Mouse (Mus musculus) ES-E14 (cell line): Measurements from ENCODE around the gene Ckap2l. TPM values are rescaled to one million over a fixed set of nuclear protein-coding genes. Genes with fewer than 3 reads are reported as not detected.

Experiments
- DNase-seq: peaks from one replicate; pipeline ENCODE4 v3.0.0-alpha.2; 2013; ENCODE audit warnings: low read depth, low spot score
- H3K27ac ChIP-seq: 2 replicates; pipeline ENCODE4 v1.5.1; 2012; ENCODE audit warnings: low read depth, mild to moderate bottlenecking, low read length, moderate library complexity, mixed read lengths; ENCODE audit not compliant: poor library complexity, insufficient read depth, severe bottlenecking
- H3K36me3 ChIP-seq: 2 replicates; pipeline ENCODE4 v1.6.1; 2012; ENCODE audit warnings: mild to moderate bottlenecking, low read length, moderate library complexity, mixed read lengths; ENCODE audit not compliant: control insufficient read depth, poor library complexity, insufficient read depth, severe bottlenecking
- H3K4me1 ChIP-seq, 2 experiments: fragments of 150-350 bp in 1 of 2; sonication (generic) in 1 of 2; 2 replicates each; pipeline ENCODE4 v1.6.1; 2012; ENCODE audit warnings: low read length in 2 of 2, mild to moderate bottlenecking in 1 of 2, mixed read lengths in 1 of 2; ENCODE audit not compliant: control insufficient read depth in 2 of 2, insufficient read depth in 2 of 2, poor library complexity in 1 of 2
- H3K4me3 ChIP-seq, 2 experiments: fragments of 150-350 bp in 1 of 2; sonication (generic) in 1 of 2; 2 replicates each; pipeline ENCODE4 v1.5.1; 2012; ENCODE audit warnings: low read length in 2 of 2, low read depth in 1 of 2, mild to moderate bottlenecking in 1 of 2, mixed read lengths in 1 of 2; ENCODE audit not compliant: insufficient read depth in 1 of 2, poor library complexity in 1 of 2, severe bottlenecking in 1 of 2
- H3K9ac ChIP-seq: 2 replicates; pipeline ENCODE4 v1.6.1; 2012; ENCODE audit warnings: low read depth, mild to moderate bottlenecking, low read length, mixed read lengths; ENCODE audit not compliant: poor library complexity, insufficient read depth, severe bottlenecking
- H3K9me3 ChIP-seq: fragments of 150-350 bp; sonication (generic); 2 replicates; pipeline ENCODE4 v1.6.1; 2012; ENCODE audit warnings: low read depth, mild to moderate bottlenecking, low read length; ENCODE audit not compliant: control insufficient read depth, insufficient read depth
- CHD2 ChIP-seq: IDR thresholded peaks from 2 replicates; pipeline ENCODE4 v1.6.1; 2014; ENCODE audit warnings: mild to moderate bottlenecking, low read depth, low read length, inconsistent platforms
- HCFC1 ChIP-seq: IDR thresholded peaks from 2 replicates; pipeline ENCODE4 v1.6.1; 2012; ENCODE audit warnings: low read length, inconsistent platforms, borderline replicate concordance; ENCODE audit not compliant: insufficient read depth
- MAFK ChIP-seq: IDR thresholded peaks from 2 replicates; pipeline ENCODE4 v1.6.1; 2014; ENCODE audit warnings: mild to moderate bottlenecking, low read depth, low read length, inconsistent platforms; ENCODE audit not compliant: insufficient read depth
- ZC3H11A ChIP-seq: IDR thresholded peaks from 2 replicates; pipeline ENCODE4 v1.6.1; 2012; ENCODE audit warnings: low read depth, mild to moderate bottlenecking, inconsistent platforms, low read length, borderline replicate concordance
- ZNF384 ChIP-seq: IDR thresholded peaks from 2 replicates; pipeline ENCODE4 v1.6.1; 2012; ENCODE audit warnings: low read depth, low read length, inconsistent platforms
- in situ Hi-C, 2 experiments: fragments of 600-800 bp; cut with MboI; formaldehyde crosslinking; loops; one replicate each; pipeline ENCODE4 v1.15.1; 2025; ENCODE audit warnings: low sequenced_read_pairs in 2 of 2, inconsistent platforms in 1 of 2; ENCODE audit not compliant: unreplicated experiment in 2 of 2
- total RNA-seq: library from RNA; depleted of rRNA; stranded (reverse); fragments of 300-350 nt; gene quantifications from 2 replicates; pipeline ENCODE4 v1.2.3, GENCODE M21; 2012; rRNA removed

Gene Ckap2l
- total RNA-seq, 1 experiment, result 15.8 TPM

DNA sequence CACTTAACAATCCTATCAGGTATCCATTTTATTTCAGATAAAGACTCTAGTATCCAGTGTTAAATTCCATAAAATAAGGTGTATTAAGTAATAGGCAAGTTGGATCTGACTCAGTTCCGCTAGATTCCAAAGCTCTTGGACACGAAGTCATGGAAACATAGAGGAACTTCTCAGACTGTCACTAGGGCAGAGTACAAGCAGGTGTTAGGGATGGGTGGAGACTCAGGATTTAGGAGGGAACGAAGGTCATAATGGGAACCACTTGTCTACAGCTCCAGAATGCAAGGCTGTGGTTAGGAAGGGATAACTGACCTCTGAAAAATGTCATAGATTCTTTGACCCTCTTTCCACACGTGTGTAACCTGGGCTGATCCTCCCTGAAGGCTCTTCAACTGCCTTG, 72.8 kb downstream of the Ckap2l start:
- Histone ChIP-seq H3K9me3 (no peaks in the 10 kb centered on the region), H3K4me1 (peaks cover 5 to 10% of the 10 kb centered on the region in 2 experiments; a peak in 2 of 4 replicates), H3K9ac (no peak overlapping the region), H3K4me3 (no peak overlapping the region), H3K36me3 (no peaks in the 10 kb centered on the region), H3K27ac (no peak overlapping the region)
- no peak for DNase-seq
- in situ Hi-C loops, result no loop called here
- TF ChIP-seq CHD2 (no peak), MAFK (no peak), ZC3H11A (no peak), HCFC1 (no peak), ZNF384 (no peak)

DNA sequence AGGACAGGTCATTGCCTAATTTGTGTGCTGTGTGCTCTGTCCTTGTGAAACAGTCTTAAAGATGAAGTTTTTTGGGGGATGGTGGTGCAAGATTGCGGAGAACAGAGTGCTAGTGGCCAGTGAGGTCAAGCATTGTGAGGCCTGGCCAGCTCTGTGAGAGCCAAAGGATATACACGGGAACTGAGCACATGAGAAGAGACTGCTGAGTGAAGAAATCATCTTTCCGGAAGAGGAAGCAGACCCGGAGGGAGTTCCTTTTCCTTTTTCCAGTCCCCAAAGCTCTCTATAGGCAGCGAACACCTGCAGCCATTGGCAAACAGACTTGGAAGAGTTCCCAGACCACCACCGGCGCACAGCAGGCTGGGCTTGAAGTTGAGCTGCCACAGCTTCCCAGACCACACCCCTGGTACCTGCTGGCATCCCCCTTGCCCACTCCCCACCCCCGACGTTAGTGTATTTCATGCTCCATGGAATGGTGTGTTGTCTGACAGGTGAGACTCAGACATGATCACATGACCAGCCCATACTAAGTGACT, 75.8 kb downstream of the Ckap2l start:
- Histone ChIP-seq H3K9me3 (no peaks in the 10 kb centered on the region), H3K36me3 (no peaks in the 10 kb centered on the region), H3K4me3 (no peak overlapping the region), H3K9ac (no peak overlapping the region), H3K27ac (no peak overlapping the region), H3K4me1 (peaks cover 0 to 17% of the 10 kb centered on the region in 2 experiments; a peak in 2 of 4 replicates)
- in situ Hi-C loops, result no loop called here
- no peak for DNase-seq
- no peak for TF ChIP-seq HCFC1
- TF ChIP-seq MAFK, result no peak
- TF ChIP-seq ZNF384, result no peak
- TF ChIP-seq CHD2, result no peak

DNA sequence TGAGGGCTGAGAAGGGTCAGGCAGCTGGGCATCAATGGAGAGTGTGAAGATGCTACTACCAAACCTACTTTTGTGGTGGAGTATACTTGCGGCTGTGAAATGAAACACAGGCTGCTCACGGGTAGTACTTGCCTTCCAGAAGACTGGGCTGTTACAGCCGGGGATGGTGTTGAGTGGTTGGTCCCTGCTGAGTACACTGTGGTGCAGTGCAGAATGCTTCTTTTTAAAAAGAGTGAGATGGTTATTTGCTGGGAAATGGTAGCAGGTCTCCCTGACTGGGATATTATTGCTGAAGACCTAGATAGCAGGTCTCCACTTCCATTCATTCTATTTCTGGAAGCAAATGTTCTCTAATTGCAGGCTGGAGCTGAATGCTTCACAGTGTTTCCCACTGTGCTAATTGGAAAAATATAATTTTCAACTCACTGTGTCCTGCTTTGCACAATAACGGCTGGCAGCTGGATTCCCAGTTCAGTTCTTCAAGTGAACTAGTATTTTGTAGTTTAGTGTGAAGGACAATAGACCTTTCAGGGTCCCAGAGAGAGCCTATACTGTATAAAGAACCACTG, 78.4 kb downstream of the Ckap2l start:
- Histone ChIP-seq H3K4me3 (no peak overlapping the region), H3K36me3 (no peaks in the 10 kb centered on the region), H3K4me1 (peaks cover 0 to 8% of the 10 kb centered on the region in 2 experiments; a peak in 1 of 4 replicates), H3K9ac (no peak overlapping the region), H3K9me3 (no peaks in the 10 kb centered on the region), H3K27ac (no peak overlapping the region)
- TF ChIP-seq HCFC1 (no peak), ZNF384 (no peak), MAFK (no peak), ZC3H11A (no peak), CHD2 (no peak)
- no peak for DNase-seq
- in situ Hi-C loops, result no loop called here

Other genes starting within 250 kb of the Ckap2l start
- gene Vinac1, start 249.0 kb downstream of the Ckap2l start, total RNA-seq, result 0.11 and 0.13 TPM in 2 replicates
- gene Ttl, start 231.3 kb downstream of the Ckap2l start, total RNA-seq, result 10.4 and 12.4 TPM in 2 replicates
- gene Polr1b, start 196.2 kb downstream of the Ckap2l start, total RNA-seq, result 100 and 120 TPM in 2 replicates
- gene Chchd5, start 167.5 kb downstream of the Ckap2l start, total RNA-seq, result 37.0 and 38.8 TPM in 2 replicates
- gene Slc20a1, start 98.4 kb downstream of the Ckap2l start, total RNA-seq, result 309 and 509 TPM in 2 replicates
- gene Il1a, start 12.8 kb upstream of the Ckap2l start, total RNA-seq, result not detected in 2 replicates
- not detected in 2 replicates for gene Il1b, start 73.9 kb upstream of the Ckap2l start, total RNA-seq
- gene F830045P16Rik, start 239.4 kb upstream of the Ckap2l start, total RNA-seq, result not detected in 2 replicates